Mouse (Mus musculus): ENCODE measurements around the gene Pcbp4.

Gene Pcbp4

GRCm38 (mm10) chr9:106453271-106454070 is at the start of gene Pcbp4:
Gene Pcbp4, plus strand, starts transcription at chr9:106453291.
- DNase-seq (ENCODE audit: low read depth, low spot score) = peak; percentile 69

GRCm38 (mm10) chr9:106405275-106405674 is 47.8 kb upstream of the Pcbp4 start:
- DNase-seq (ENCODE audit: low read depth, low spot score) = no peak

- no peak for DNase-seq (ENCODE audit: low read depth, low spot score)
Observed at GRCm38 (mm10) chr9:106406443-106407078, 46.5 kb upstream of the Pcbp4 start.

GRCm38 (mm10) chr9:106409096-106409495 is 44.0 kb upstream of the Pcbp4 start:
- peak; percentile 36 for DNase-seq (ENCODE audit: low read depth, low spot score)

GRCm38 (mm10) chr9:106410086-106410650 is 42.9 kb upstream of the Pcbp4 start:
- DNase-seq (ENCODE audit: low read depth, low spot score) = no peak

- DNase-seq (ENCODE audit: low read depth, low spot score) = no peak
Observed at GRCm38 (mm10) chr9:106411091-106411594, 41.9 kb upstream of the Pcbp4 start.

- no peak for DNase-seq (ENCODE audit: low read depth, low spot score)
Observed at GRCm38 (mm10) chr9:106411729-106412128, 41.4 kb upstream of the Pcbp4 start.

- DNase-seq (ENCODE audit: low read depth, low spot score) = no peak
Observed at GRCm38 (mm10) chr9:106412210-106412609, 40.9 kb upstream of the Pcbp4 start.

GRCm38 (mm10) chr9:106413606-106414005 is 39.5 kb upstream of the Pcbp4 start:
- no peak for DNase-seq (ENCODE audit: low read depth, low spot score)

GRCm38 (mm10) chr9:106416826-106417225 is 36.3 kb upstream of the Pcbp4 start:
- no peak for DNase-seq (ENCODE audit: low read depth, low spot score)

- peak; percentile 64 for DNase-seq (ENCODE audit: low read depth, low spot score)
Observed at GRCm38 (mm10) chr9:106417841-106418625, 35.1 kb upstream of the Pcbp4 start.

- no peak for DNase-seq (ENCODE audit: low read depth, low spot score)
Observed at GRCm38 (mm10) chr9:106420608-106421007, 32.5 kb upstream of the Pcbp4 start.

- DNase-seq (ENCODE audit: low read depth, low spot score) = no peak
Observed at GRCm38 (mm10) chr9:106421033-106421864, 31.8 kb upstream of the Pcbp4 start.

- peak; percentile 93 for DNase-seq (ENCODE audit: low read depth, low spot score)
Observed at GRCm38 (mm10) chr9:106421865-106422160, 31.3 kb upstream of the Pcbp4 start.

- DNase-seq (ENCODE audit: low read depth, low spot score) = no peak
Observed at GRCm38 (mm10) chr9:106428719-106429220, 24.3 kb upstream of the Pcbp4 start.

- DNase-seq (ENCODE audit: low read depth, low spot score) = peak; percentile 97
Observed at GRCm38 (mm10) chr9:106429221-106430014, 23.7 kb upstream of the Pcbp4 start, which contains the start of gene Rpl29. Gene Rpl29, plus strand, starts transcription at chr9:106429454.

- DNase-seq (ENCODE audit: low read depth, low spot score) = no peak
Observed at GRCm38 (mm10) chr9:106430015-106430264, 23.2 kb upstream of the Pcbp4 start.

GRCm38 (mm10) chr9:106433389-106433788 is 19.7 kb upstream of the Pcbp4 start:
- peak; percentile 20 for DNase-seq (ENCODE audit: low read depth, low spot score)

- DNase-seq (ENCODE audit: low read depth, low spot score) = peak; percentile 36
Observed at GRCm38 (mm10) chr9:106436566-106436965, 16.5 kb upstream of the Pcbp4 start.

GRCm38 (mm10) chr9:106442680-106443079 is 10.4 kb upstream of the Pcbp4 start:
- no peak for DNase-seq (ENCODE audit: low read depth, low spot score)
